In the genomic region with DNA sequence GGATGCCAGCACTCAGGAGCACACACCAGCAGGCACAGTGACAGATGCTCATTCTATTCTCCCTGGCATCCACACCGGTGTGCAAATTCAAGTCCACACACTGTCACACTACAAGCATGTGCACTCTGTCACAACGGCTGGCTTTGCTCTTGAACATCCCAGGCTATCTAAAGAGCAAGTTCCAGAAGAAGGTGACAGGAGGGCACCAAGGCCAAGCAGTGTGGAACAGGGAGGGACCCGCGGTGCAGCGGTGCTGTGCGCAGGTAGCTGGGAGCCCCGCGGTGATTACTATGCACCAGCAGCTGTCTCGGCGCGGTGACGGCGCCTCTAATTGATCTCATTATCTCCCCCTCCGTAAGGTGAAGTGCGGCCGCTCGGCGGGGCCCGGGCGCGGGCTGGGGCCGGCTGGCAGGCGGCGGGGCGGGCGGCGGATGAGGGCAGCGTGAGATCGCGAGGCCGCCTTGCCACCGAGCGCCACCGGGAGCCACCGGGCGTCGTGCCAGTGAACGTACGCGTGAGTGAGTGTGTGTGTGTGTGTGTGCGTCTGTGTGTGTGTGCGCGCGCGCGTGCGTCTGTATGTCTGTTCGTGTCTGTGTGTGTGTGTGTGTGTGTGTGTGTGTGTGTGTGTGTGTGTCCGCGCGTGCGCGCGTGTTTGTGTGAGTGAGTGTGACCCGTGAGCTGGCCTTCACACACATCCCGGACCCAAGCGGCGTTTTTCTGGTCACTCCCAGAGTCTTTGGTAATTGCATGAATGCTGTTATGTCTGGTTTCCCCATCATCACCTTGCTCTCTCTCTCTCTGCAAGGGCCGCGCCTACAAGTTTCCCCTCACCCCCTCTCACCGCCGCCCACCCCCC, we compare ENCODE assay signal across 7 mouse cellular contexts.
DNase-seq lines count a peak whose midpoint lies in the region; ATAC-seq and TF ChIP-seq lines count a peak whose summit lies in the region.

No protein-coding gene starts in this region.

- H3K27ac ChIP-seq in embryonic facial prominence, embryonic 14.5 days (replicated peaks; ENCODE audit: low read depth, low read length) = no peak overlapping the region
- H3K27ac ChIP-seq in heart, embryonic 13.5 days (replicated peaks) = no peak overlapping the region
- H3K27ac ChIP-seq in kidney, postnatal 0 days = no peak overlapping the region
- no peak overlapping the region for H3K27ac ChIP-seq in liver, embryonic 11.5 days (ENCODE audit: low read depth, low read length)
- 0 out of 2 replicates have a peak overlapping the region, but pooled peaks have one; percentile 11 for H3K27ac ChIP-seq in neural tube, embryonic 11.5 days (ENCODE audit: low read depth, low read length)

- peaks cover 8% of the 10 kb centered on the region; the same call in 1 of the 2 replicates for H3K27me3 ChIP-seq in embryonic facial prominence, embryonic 14.5 days (replicated peaks; ENCODE audit: control insufficient read depth, insufficient read depth, low read length)
- peaks cover 46% of the 10 kb centered on the region for H3K27me3 ChIP-seq in heart, embryonic 13.5 days (replicated peaks)
- no peaks in the 10 kb centered on the region for H3K27me3 ChIP-seq in kidney, postnatal 0 days (ENCODE audit: insufficient read depth, low read length)
- peaks cover 28% of the 10 kb centered on the region for H3K27me3 ChIP-seq in liver, embryonic 11.5 days (replicated peaks; ENCODE audit: control insufficient read depth, insufficient read depth, low read length)
- no peaks in the 10 kb centered on the region for H3K27me3 ChIP-seq in neural tube, embryonic 11.5 days (ENCODE audit: control insufficient read depth, insufficient read depth, low read length)

- peak; percentile 76 for DNase-seq in embryonic facial prominence, embryonic 14.5 days (ENCODE audit: low spot score)
- peak; percentile 47 for DNase-seq in kidney, postnatal 0 days (ENCODE audit: low spot score)
- peak; percentile 37 for DNase-seq in liver, embryonic 11.5 days (ENCODE audit: low spot score)
- DNase-seq in neural tube, embryonic 11.5 days (ENCODE audit: low spot score) = peak; percentile 43
- DNase-seq in testis, postnatal 14 days (ENCODE audit: low spot score) = peak; percentile 10

- peak overlapping the region; percentile 85 for H3K4me2 ChIP-seq in embryonic facial prominence, embryonic 14.5 days (ENCODE audit: low read depth, low read length)
- H3K4me2 ChIP-seq in heart, embryonic 13.5 days = peak overlapping the region; percentile 89
- H3K4me2 ChIP-seq in kidney, postnatal 0 days (ENCODE audit: low read length) = peak overlapping the region; percentile 84
- H3K4me2 ChIP-seq in liver, embryonic 11.5 days = peak overlapping the region; percentile 67
- peak overlapping the region; percentile 66 for H3K4me2 ChIP-seq in neural tube, embryonic 11.5 days (ENCODE audit: low read depth)

- H3K9me3 ChIP-seq in embryonic facial prominence, embryonic 14.5 days (ENCODE audit: control insufficient read depth, low read length) = no peaks in the 10 kb centered on the region
- H3K9me3 ChIP-seq in heart, embryonic 13.5 days = no peaks in the 10 kb centered on the region
- H3K9me3 ChIP-seq in kidney, postnatal 0 days (replicated peaks; ENCODE audit: low read length) = no peaks in the 10 kb centered on the region
- no peaks in the 10 kb centered on the region for H3K9me3 ChIP-seq in liver, embryonic 11.5 days (ENCODE audit: control insufficient read depth, low read length)
- no peaks in the 10 kb centered on the region for H3K9me3 ChIP-seq in neural tube, embryonic 11.5 days (ENCODE audit: control insufficient read depth, low read length)

- H3K9ac ChIP-seq in embryonic facial prominence, embryonic 14.5 days (ENCODE audit: low read depth, low read length) = peak overlapping the region; percentile 63
- peak overlapping the region; percentile 77 for H3K9ac ChIP-seq in heart, embryonic 13.5 days
- H3K9ac ChIP-seq in kidney, postnatal 0 days (ENCODE audit: low read depth, low read length) = no peak overlapping the region
- no peak overlapping the region for H3K9ac ChIP-seq in liver, embryonic 11.5 days (ENCODE audit: low read depth, low read length)
- H3K9ac ChIP-seq in neural tube, embryonic 11.5 days (ENCODE audit: low read length) = peak overlapping the region; percentile 52

- peak overlapping the region; percentile 49 for H3K4me3 ChIP-seq in embryonic facial prominence, embryonic 14.5 days (ENCODE audit: low read depth, low read length)
- peak overlapping the region; percentile 59 for H3K4me3 ChIP-seq in heart, embryonic 13.5 days
- H3K4me3 ChIP-seq in kidney, postnatal 0 days (replicated peaks; ENCODE audit: low read depth, low read length) = peak overlapping the region; percentile 39
- H3K4me3 ChIP-seq in liver, embryonic 11.5 days (ENCODE audit: low read depth, low read length) = peak overlapping the region; percentile 33
- peak overlapping the region; percentile 35 for H3K4me3 ChIP-seq in neural tube, embryonic 11.5 days (ENCODE audit: low read depth, low read length)

- peaks cover 5% of the 10 kb centered on the region; the same call in 1 of the 2 replicates for H3K4me1 ChIP-seq in embryonic facial prominence, embryonic 14.5 days (ENCODE audit: control insufficient read depth, insufficient read depth, low read length)
- peaks cover 10% of the 10 kb centered on the region for H3K4me1 ChIP-seq in heart, embryonic 13.5 days
- H3K4me1 ChIP-seq in kidney, postnatal 0 days (replicated peaks; ENCODE audit: insufficient read depth, low read length) = 0 out of 2 replicates have a peak, but pooled peaks cover 5% of the 10 kb centered on the region
- no peaks in the 10 kb centered on the region for H3K4me1 ChIP-seq in liver, embryonic 11.5 days (replicated peaks; ENCODE audit: control insufficient read depth, insufficient read depth, low read length)
- H3K4me1 ChIP-seq in neural tube, embryonic 11.5 days (ENCODE audit: control insufficient read depth, insufficient read depth, low read length) = peaks cover 7% of the 10 kb centered on the region

- H3K36me3 ChIP-seq in embryonic facial prominence, embryonic 14.5 days (ENCODE audit: control insufficient read depth, insufficient read depth, low read length) = no peaks in the 10 kb centered on the region
- no peaks in the 10 kb centered on the region for H3K36me3 ChIP-seq in heart, embryonic 13.5 days
- H3K36me3 ChIP-seq in kidney, postnatal 0 days (ENCODE audit: insufficient read depth, low read length) = no peaks in the 10 kb centered on the region
- H3K36me3 ChIP-seq in liver, embryonic 11.5 days (ENCODE audit: control insufficient read depth, insufficient read depth, low read length) = no peaks in the 10 kb centered on the region
- H3K36me3 ChIP-seq in neural tube, embryonic 11.5 days (ENCODE audit: control insufficient read depth, insufficient read depth, low read length) = no peaks in the 10 kb centered on the region

- TF ChIP-seq CTCF in kidney, postnatal 0 days (IDR thresholded peaks at IDR 0.05; ENCODE audit: low read depth) = no peak

- WGBS in embryonic facial prominence, embryonic 14.5 days = 1% methylated on average over 40 of the region's 62 CpGs
- WGBS in heart, embryonic 13.5 days = 1% methylated on average over 43 of the region's 62 CpGs
- WGBS in kidney, postnatal 0 days = 1% methylated on average over 57 of the region's 62 CpGs
- 2% methylated on average over 49 of the region's 62 CpGs for WGBS in liver, embryonic 11.5 days
- 2% methylated on average over 61 of the region's 62 CpGs for WGBS in neural tube, embryonic 11.5 days

- ATAC-seq in cerebellum, adult (ENCODE audit: insufficient number of reproducible peaks, low FRiP score, low TSS enrichment) = peak; percentile 62
- peak; percentile 69 for ATAC-seq in embryonic facial prominence, embryonic 14.5 days (ENCODE audit: low read depth)
- no peak; the same call in 1 of the 2 replicates for ATAC-seq in heart, embryonic 13.5 days (ENCODE audit: extremely low read depth, insufficient number of reproducible peaks, low FRiP score, low TSS enrichment)
- ATAC-seq in kidney, postnatal 0 days (replicated peaks; ENCODE audit: low FRiP score, low read depth) = peak; percentile 43; the same call in 1 of the 2 replicates
- ATAC-seq in liver, embryonic 11.5 days (replicated peaks; ENCODE audit: low FRiP score) = no peak
- peak; percentile 51 for ATAC-seq in neural tube, embryonic 11.5 days (ENCODE audit: insufficient read depth, low FRiP score, low TSS enrichment)

Comparison
In these comparisons a context has a peak if more than half of its experiments do, and no peak if none do; other contexts are left out.
1. ATAC-seq: peak in cerebellum, adult (single experiment), embryonic facial prominence, embryonic 14.5 days (single experiment), kidney, postnatal 0 days (single experiment) and neural tube, embryonic 11.5 days (single experiment); none in heart, embryonic 13.5 days (single experiment) and liver, embryonic 11.5 days (single experiment).
2. DNase-seq: peak in every context shown above with its lines; median percentile 76 in embryonic facial prominence, embryonic 14.5 days; 47 in kidney, postnatal 0 days; 43 in neural tube, embryonic 11.5 days; 37 in liver, embryonic 11.5 days; 10 in testis, postnatal 14 days.
3. H3K9ac ChIP-seq: peak in embryonic facial prominence, embryonic 14.5 days (single experiment), heart, embryonic 13.5 days (single experiment) and neural tube, embryonic 11.5 days (single experiment); none in kidney, postnatal 0 days (single experiment) and liver, embryonic 11.5 days (single experiment).
4. Peak in every context shown above with its lines, with median percentiles within 50 percentile points of each other: H3K4me2 ChIP-seq and H3K4me3 ChIP-seq.